Mouse (Mus musculus) B cell, adult 62 days (primary cell): ENCODE data around the gene Arhgef33. TPM values are rescaled to one million over a fixed set of nuclear protein-coding genes. Genes with fewer than 3 reads are reported as not detected.

ENCODE experiments used
- total RNA-seq: library from RNA; stranded (reverse); gene quantifications from 4 replicates; pipeline ENCODE4 v1.2.4, GENCODE M21; 2023

The Arhgef33 gene
- 0.95 TPM in 1 of 4 replicates, not detected in the others for total RNA-seq

DNA sequence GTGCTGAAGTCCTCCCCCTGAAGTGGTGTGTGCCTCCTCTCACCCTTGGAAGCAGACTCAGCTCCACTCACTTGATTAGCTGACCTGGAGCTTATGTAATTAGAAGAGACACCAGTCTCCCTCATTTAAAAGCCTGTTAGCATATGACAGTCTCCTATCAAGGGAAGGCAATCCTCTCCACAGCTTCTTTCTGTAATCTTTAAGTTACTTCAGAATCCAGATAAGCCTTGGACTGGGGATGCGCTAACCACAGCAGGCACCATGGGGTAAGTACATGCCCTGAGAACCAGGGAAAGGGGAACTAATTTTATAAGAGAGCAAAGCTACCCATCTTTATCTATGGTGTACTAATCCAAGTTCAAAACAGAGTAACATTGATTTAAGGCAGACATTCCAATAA is at the start of gene Arhgef33:
Gene Arhgef33, plus strand, starts transcription at position 157 of the 400 bp plus-strand sequence.

DNA sequence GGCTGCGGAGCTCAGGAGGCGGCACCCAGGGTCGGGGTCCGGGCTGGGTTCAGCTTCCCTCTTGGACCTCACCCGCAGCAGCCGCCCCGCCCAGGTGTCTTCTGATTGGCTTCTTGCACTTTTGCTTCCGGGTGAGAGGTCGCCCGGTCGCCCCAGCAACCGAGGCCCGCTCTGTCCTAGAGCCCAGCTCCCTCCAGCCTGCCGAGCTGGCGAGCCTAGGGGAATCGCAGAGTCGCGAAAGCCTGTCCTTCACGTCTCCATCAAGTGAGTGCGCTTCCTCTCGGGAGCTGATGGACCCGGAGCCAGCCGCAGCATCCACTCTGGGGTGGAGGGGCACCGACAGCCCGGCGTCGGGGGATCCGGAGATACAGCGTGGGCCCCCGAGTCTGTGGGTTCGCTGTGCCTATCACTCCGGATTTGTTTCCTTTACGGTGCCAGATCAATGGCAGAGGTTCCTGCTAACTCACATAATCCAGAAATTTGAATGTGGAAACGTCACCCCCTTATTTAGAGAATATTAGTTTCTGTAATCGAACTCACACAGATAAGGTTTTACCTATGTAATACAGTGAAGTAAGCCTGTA is 17.0 kb upstream of the Arhgef33 start, which contains the start of the genes Morn2 and Dhx57:
Gene Morn2, plus strand, starts transcription at position 130 of the 584 bp plus-strand sequence.
Gene Dhx57, minus strand, starts transcription at position 403 of the 584 bp plus-strand sequence.

GRCm38 (mm10) chr17:80372989-80373725 is 66.0 kb downstream of the Arhgef33 start, which contains the start of gene Gm10190:
Gene Gm10190, minus strand, starts transcription at chr17:80373541.

Other genes starting within 250 kb of the Arhgef33 start
- 0.18 to 0.72 TPM (median 0.50 TPM) in 4 replicates for gene Hnrnpll, start 245.1 kb upstream of the Arhgef33 start, total RNA-seq
- gene Galm, start 179.9 kb upstream of the Arhgef33 start, total RNA-seq: 0.98 to 2.7 TPM (median 1.4 TPM) in 4 replicates
- gene Srsf7, start 100.1 kb upstream of the Arhgef33 start, total RNA-seq: 355 to 387 TPM (median 367 TPM) in 4 replicates
- 0.22 to 0.39 TPM in 2 of 4 replicates, not detected in the others for gene Ttc39d, start 99.9 kb upstream of the Arhgef33 start, total RNA-seq
- gene Gemin6, start 83.0 kb upstream of the Arhgef33 start, total RNA-seq: 2.9 to 5.0 TPM (median 4.6 TPM) in 4 replicates
- gene Morn2, start 17.2 kb upstream of the Arhgef33 start, total RNA-seq: 1.3 to 3.9 TPM (median 2.5 TPM) in 4 replicates
- 46.8 to 48.3 TPM (median 47.6 TPM) in 4 replicates for gene Dhx57, start 16.9 kb upstream of the Arhgef33 start, total RNA-seq
- not detected in 4 replicates for gene Gm10190, start 66.1 kb downstream of the Arhgef33 start, total RNA-seq
- 23.9 to 27.2 TPM (median 25.6 TPM) in 4 replicates for gene Sos1, start 173.0 kb downstream of the Arhgef33 start, total RNA-seq